Mouse (Mus musculus) limb, embryonic 13.5 days (tissue): ENCODE data around the gene Pfkm. TPM values are rescaled to one million over a fixed set of nuclear protein-coding genes. Genes with fewer than 3 reads are reported as not detected.

Experiments
- polyA plus RNA-seq: library from polyadenylated mRNA; unstranded; fragments of >200 nt; fragmentation: Nextera tagmentation; extraction: Ambion mirVana; gene quantifications from 2 replicates; pipeline ENCODE4 v1.2.1, GENCODE M21; 2015

Gene Pfkm
- polyA plus RNA-seq, 1 experiment from 2014 or later, result 56.0 TPM

Other genes starting within 250 kb of the Pfkm start
- 32.6 and 34.8 TPM in 2 replicates for gene Hdac7, start 248.1 kb upstream of the Pfkm start, polyA plus RNA-seq
- gene Vdr, start 182.0 kb upstream of the Pfkm start, polyA plus RNA-seq, result 0.82 and 1.0 TPM in 2 replicates
- 35.9 and 37.9 TPM in 2 replicates for gene Tmem106c, start 128.4 kb upstream of the Pfkm start, polyA plus RNA-seq
- gene Col2a1, start 87.9 kb upstream of the Pfkm start, polyA plus RNA-seq, result 706 and 829 TPM in 2 replicates
- gene Senp1, start 1.2 kb downstream of the Pfkm start, polyA plus RNA-seq, result 37.0 and 38.8 TPM in 2 replicates
- 50.7 and 51.0 TPM in 2 replicates for gene Asb8, start 73.0 kb downstream of the Pfkm start, polyA plus RNA-seq
- gene Ccdc184, start 74.6 kb downstream of the Pfkm start, polyA plus RNA-seq, result 0.48 and 0.60 TPM in 2 replicates
- not detected in 2 replicates for gene Olfr288, start 103.0 kb downstream of the Pfkm start, polyA plus RNA-seq
- gene Gm44579, start 128.4 kb downstream of the Pfkm start, polyA plus RNA-seq, result not detected in 2 replicates
- gene Olfr287, start 128.5 kb downstream of the Pfkm start, polyA plus RNA-seq, result not detected in 2 replicates
- gene Olfr286, start 141.9 kb downstream of the Pfkm start, polyA plus RNA-seq, result not detected in 2 replicates
- gene H1fnt, start 164.7 kb downstream of the Pfkm start, polyA plus RNA-seq, result not detected in 2 replicates
- 0.37 and 0.47 TPM in 2 replicates for gene Zfp641, start 203.6 kb downstream of the Pfkm start, polyA plus RNA-seq
- not detected in 2 replicates for gene Olfr285, start 224.8 kb downstream of the Pfkm start, polyA plus RNA-seq
- not detected in 2 replicates for gene Olfr284, start 248.4 kb downstream of the Pfkm start, polyA plus RNA-seq